Mouse (Mus musculus) embryonic fibroblast, embryonic 13.5 days (primary cell): ENCODE results near the gene Flvcr2.

Experiments used
- CTCF ChIP-seq: IDR thresholded peaks from 2 replicates; pipeline ENCODE4 v1.5.1; 2011; ENCODE audit warnings: mild to moderate bottlenecking, control low read depth, low read length, moderate library complexity, borderline replicate concordance; ENCODE audit not compliant: insufficient read depth
- POLR2A ChIP-seq: IDR thresholded peaks from 2 replicates; pipeline ENCODE4 v1.6.1; 2011; ENCODE audit warnings: low read depth, mild to moderate bottlenecking, control low read depth, low read length, moderate library complexity

GRCm38 (mm10) chr12:85834543-85834942 lies 88.2 kb downstream of the Flvcr2 start:
- TF ChIP-seq POLR2A (no peak), CTCF (no peak)
